Comparison of ENCODE assay signal across 8 mouse cellular contexts in genomic region chr13:98572581-98573260, GRCm38 (mm10).
DNase-seq lines count a peak whose midpoint lies in the region; ATAC-seq and TF ChIP-seq lines count a peak whose summit lies in the region.

No protein-coding gene starts in this region.

- H3K9me3 ChIP-seq in lung, embryonic 15.5 days = no peaks in the 10 kb centered on the region
- H3K9me3 ChIP-seq in forebrain, embryonic 11.5 days (ENCODE audit: control insufficient read depth, low read length) = no peaks in the 10 kb centered on the region
- no peaks in the 10 kb centered on the region for H3K9me3 ChIP-seq in intestine, postnatal 0 days (ENCODE audit: control insufficient read depth)

- peak overlapping the region; percentile 37 for H3K9ac ChIP-seq in lung, embryonic 15.5 days
- no peak overlapping the region for H3K9ac ChIP-seq in forebrain, embryonic 11.5 days (ENCODE audit: low read length)
- H3K9ac ChIP-seq in intestine, postnatal 0 days (ENCODE audit: low read depth, low read length) = 0 out of 2 replicates have a peak overlapping the region, but pooled peaks have one; percentile 22

- H3K27me3 ChIP-seq in lung, embryonic 15.5 days = peaks cover 40% of the 10 kb centered on the region
- H3K27me3 ChIP-seq in forebrain, embryonic 11.5 days (ENCODE audit: control insufficient read depth, insufficient read depth, low read length) = peaks cover 85% of the 10 kb centered on the region
- H3K27me3 ChIP-seq in intestine, postnatal 0 days (replicated peaks; ENCODE audit: control insufficient read depth, insufficient read depth, low read length) = peaks cover 12% of the 10 kb centered on the region

- no peak for TF ChIP-seq CTCF in lung, adult 2 months (IDR thresholded peaks at IDR 0.05; ENCODE audit: insufficient read depth, low read length)
- peak; percentile 7; the same call in 1 of the 2 replicates for TF ChIP-seq CTCF in intestine, postnatal 0 days (IDR thresholded peaks at IDR 0.05; ENCODE audit: low read depth)
- TF ChIP-seq CTCF in olfactory bulb, adult 2 months (IDR thresholded peaks at IDR 0.05; ENCODE audit: insufficient read depth, low read depth, low read length) = no peak

- ATAC-seq in lung, embryonic 15.5 days (ENCODE audit: borderline replicate concordance, extremely low read depth, low FRiP score, low TSS enrichment) = peak; percentile 19; the same call in 1 of the 2 replicates
- ATAC-seq in forebrain, embryonic 11.5 days (replicated peaks; ENCODE audit: low FRiP score) = peak; percentile 86
- no peak for ATAC-seq in intestine, postnatal 0 days
- no peak for ATAC-seq in erythroid progenitor cell, adult 5-6 weeks (replicated peaks; ENCODE audit: low FRiP score, poor library complexity, severe bottlenecking)

- no peak for DNase-seq in lung, adult 2 months
- peak; percentile 85 for DNase-seq in forebrain, embryonic 11.5 days (ENCODE audit: low spot score)
- DNase-seq in gastrocnemius, postnatal 25 days = no peak
- DNase-seq in adrenal gland, postnatal 4 days (ENCODE audit: low spot score in 2 of 2) = no peak

- H3K27ac ChIP-seq in lung, embryonic 15.5 days = no peak overlapping the region
- H3K27ac ChIP-seq in forebrain, embryonic 11.5 days (ENCODE audit: low read depth, low read length) = peak overlapping the region; percentile 44; the same call in 1 of the 2 replicates
- H3K27ac ChIP-seq in intestine, postnatal 0 days (ENCODE audit: low read depth, low read length) = no peak overlapping the region
- no peak overlapping the region for H3K27ac ChIP-seq in olfactory bulb, adult 2 months (ENCODE audit: insufficient read depth, low read depth, low read length)

- 2% methylated on average over 50 of the region's 50 CpGs for WGBS in lung, embryonic 15.5 days
- WGBS in lung, adult 2 months = 4% methylated on average over 50 of the region's 50 CpGs
- WGBS in forebrain, embryonic 11.5 days = 0% methylated on average over 50 of the region's 50 CpGs
- WGBS in intestine, postnatal 0 days = 6% methylated on average over 50 of the region's 50 CpGs
- 2% methylated on average over 50 of the region's 50 CpGs for WGBS in olfactory bulb, adult 2 months

- peak overlapping the region; percentile 45 for H3K4me3 ChIP-seq in lung, embryonic 15.5 days
- no peak overlapping the region for H3K4me3 ChIP-seq in lung, adult 2 months (replicated peaks; ENCODE audit: extremely low read depth, low read depth, low read length)
- H3K4me3 ChIP-seq in forebrain, embryonic 11.5 days (ENCODE audit: low read depth, low read length) = peak overlapping the region; percentile 19
- peak overlapping the region; percentile 42 for H3K4me3 ChIP-seq in intestine, postnatal 0 days (ENCODE audit: low read depth, low read length)
- peak overlapping the region; percentile 27 for H3K4me3 ChIP-seq in olfactory bulb, adult 2 months (ENCODE audit: insufficient read depth, low read depth, low read length)

- TF ChIP-seq POLR2A in lung, adult 2 months (IDR thresholded peaks at IDR 0.05; ENCODE audit: borderline replicate concordance, extremely low read depth, low read depth, low read length) = no peak
- no peak for TF ChIP-seq POLR2A in olfactory bulb, adult 2 months (IDR thresholded peaks at IDR 0.05; ENCODE audit: insufficient read depth, low read depth, low read length)

- H3K4me1 ChIP-seq in lung, embryonic 15.5 days = peaks cover 11% of the 10 kb centered on the region
- H3K4me1 ChIP-seq in lung, adult 2 months (ENCODE audit: control insufficient read depth, insufficient read depth, low read length) = no peaks in the 10 kb centered on the region
- H3K4me1 ChIP-seq in forebrain, embryonic 11.5 days (replicated peaks; ENCODE audit: control insufficient read depth, insufficient read depth, low read length) = peaks cover 12% of the 10 kb centered on the region; the same call in 1 of the 2 replicates
- H3K4me1 ChIP-seq in intestine, postnatal 0 days (replicated peaks; ENCODE audit: control insufficient read depth, insufficient read depth, low read length) = no peaks in the 10 kb centered on the region
- H3K4me1 ChIP-seq in olfactory bulb, adult 2 months (ENCODE audit: control insufficient read depth, insufficient read depth, low read length) = peaks cover 15% of the 10 kb centered on the region

- H3K4me2 ChIP-seq in lung, embryonic 15.5 days = peak overlapping the region; percentile 93
- H3K4me2 ChIP-seq in forebrain, embryonic 11.5 days (ENCODE audit: low read depth, low read length, severe bottlenecking) = peak overlapping the region; percentile 45
- peak overlapping the region; percentile 78 for H3K4me2 ChIP-seq in intestine, postnatal 0 days (replicated peaks; ENCODE audit: low read depth)

- no peaks in the 10 kb centered on the region for H3K36me3 ChIP-seq in lung, embryonic 15.5 days
- no peaks in the 10 kb centered on the region for H3K36me3 ChIP-seq in forebrain, embryonic 11.5 days (ENCODE audit: control insufficient read depth, insufficient read depth, low read length)
- H3K36me3 ChIP-seq in intestine, postnatal 0 days (ENCODE audit: control insufficient read depth, insufficient read depth) = no peaks in the 10 kb centered on the region

Comparison
In these comparisons a context has a peak if more than half of its experiments do, and no peak if none do; other contexts are left out.
1. ATAC-seq: peak in lung, embryonic 15.5 days (single experiment) and forebrain, embryonic 11.5 days (single experiment); none in intestine, postnatal 0 days (single experiment) and erythroid progenitor cell, adult 5-6 weeks (single experiment).
2. Peak in every context shown above with its lines, with median percentiles within 50 percentile points of each other: H3K4me2 ChIP-seq.